ENCODE assay signal across 7 mouse cellular contexts in the genomic region with DNA sequence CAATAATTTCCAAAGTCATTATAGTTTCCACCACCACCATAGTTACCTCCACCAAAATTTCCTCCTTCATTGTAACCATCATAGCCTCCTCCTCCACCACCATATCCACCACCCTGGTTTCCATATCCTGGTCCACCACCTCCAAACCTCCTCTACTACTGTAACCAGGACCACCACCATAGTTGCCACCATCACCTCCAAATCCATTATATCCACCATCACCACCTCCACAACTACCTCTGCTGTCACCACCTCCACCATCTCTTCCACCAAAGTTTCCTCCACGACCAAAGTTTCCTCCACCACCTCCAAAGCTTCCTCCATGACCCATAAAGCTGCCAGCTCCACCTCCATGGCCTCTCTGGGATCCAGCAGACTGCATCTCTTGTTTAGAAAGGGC. TPM values are rescaled to one million over a fixed set of nuclear protein-coding genes. Genes with fewer than 3 reads are reported as not detected.
DNase-seq lines count a peak whose midpoint lies in the region; ATAC-seq and TF ChIP-seq lines count a peak whose summit lies in the region.
"Not testable (repeated sequence)": the region's sequence is repeated elsewhere in the genome, so short reads cannot be mapped to it uniquely, and the experiment has no call there.

A gene (minus strand): TSS at position 101 of the 400 bp plus-strand sequence.

- not testable (repeated sequence) for H3K36me3 ChIP-seq in forebrain, embryonic 13.5 days (ENCODE audit: poor library complexity, severe bottlenecking); hindbrain, embryonic 13.5 days; lung, embryonic 16.5 days (ENCODE audit: control insufficient read depth, insufficient read depth, low read length); neural tube, embryonic 12.5 days

- not testable (repeated sequence) for H3K4me2 ChIP-seq in forebrain, embryonic 13.5 days; hindbrain, embryonic 13.5 days; lung, embryonic 16.5 days (ENCODE audit: low read depth, low read length); neural tube, embryonic 12.5 days (replicated peaks)

- not testable (repeated sequence) for DNase-seq in heart, adult 8-10 months (ENCODE audit: low spot score); layer of hippocampus, postnatal 36 days

- ATAC-seq in forebrain, embryonic 13.5 days; hindbrain, embryonic 13.5 days (ENCODE audit: low FRiP score); lung, embryonic 16.5 days (ENCODE audit: low read depth); neural tube, embryonic 12.5 days (ENCODE audit: low FRiP score, low read depth): not testable (repeated sequence)

- not testable (repeated sequence) for TF ChIP-seq POLR2A in bone marrow macrophage, adult 2 months (IDR thresholded peaks at IDR 0.05; ENCODE audit: borderline replicate concordance, low read depth, low read length)

- 31% methylated on average over 1 of the region's 1 CpGs for WGBS in forebrain, embryonic 13.5 days
- WGBS in hindbrain, embryonic 13.5 days: 26% methylated on average over 1 of the region's 1 CpGs
- WGBS in lung, embryonic 16.5 days: 17% methylated on average over 1 of the region's 1 CpGs
- WGBS in neural tube, embryonic 12.5 days: 37% methylated on average over 1 of the region's 1 CpGs

- H3K9ac ChIP-seq in forebrain, embryonic 13.5 days; hindbrain, embryonic 13.5 days; lung, embryonic 16.5 days (ENCODE audit: low read length); neural tube, embryonic 12.5 days: not testable (repeated sequence)

- not testable (repeated sequence) for H3K9me3 ChIP-seq in forebrain, embryonic 13.5 days (replicated peaks); hindbrain, embryonic 13.5 days; lung, embryonic 16.5 days (ENCODE audit: control insufficient read depth, low read length); neural tube, embryonic 12.5 days

- not testable (repeated sequence) for TF ChIP-seq CTCF in bone marrow macrophage, adult 2 months (IDR thresholded peaks at IDR 0.05; ENCODE audit: low read depth, low read length)

- not testable (repeated sequence) for H3K4me1 ChIP-seq in bone marrow macrophage, adult 2 months (ENCODE audit: control insufficient read depth, insufficient read depth, low read length); forebrain, embryonic 13.5 days; hindbrain, embryonic 13.5 days (replicated peaks); lung, embryonic 16.5 days (replicated peaks; ENCODE audit: control insufficient read depth, insufficient read depth, low read length); neural tube, embryonic 12.5 days

- H3K4me3 ChIP-seq in bone marrow macrophage, adult 2 months (ENCODE audit: insufficient read depth, low read length); forebrain, embryonic 13.5 days; hindbrain, embryonic 13.5 days; lung, embryonic 16.5 days (ENCODE audit: low read length); neural tube, embryonic 12.5 days: not testable (repeated sequence)

- not testable (repeated sequence) for H3K27ac ChIP-seq in bone marrow macrophage, adult 2 months (ENCODE audit: insufficient read depth, low read depth, low read length); forebrain, embryonic 13.5 days; hindbrain, embryonic 13.5 days; lung, embryonic 16.5 days (ENCODE audit: low read length); neural tube, embryonic 12.5 days

- H3K27me3 ChIP-seq in forebrain, embryonic 13.5 days; hindbrain, embryonic 13.5 days; lung, embryonic 16.5 days (ENCODE audit: control insufficient read depth, insufficient read depth, low read depth, low read length); neural tube, embryonic 12.5 days (replicated peaks): not testable (repeated sequence)

RNA-seq across cellular contexts. Expression of the gene that starts here (rescaled TPM):
- polyA plus RNA-seq in bone marrow macrophage, adult 2 months (2012; ENCODE audit: insufficient read depth, insufficient read length, missing spikeins): 26.2 and 27.3 TPM in 2 replicates
- polyA plus RNA-seq in forebrain, embryonic 13.5 days (2015; fragmentation: Nextera tagmentation; extraction: Ambion mirVana): 17.7 and 18.3 TPM in 2 replicates
- 10 to 100 TPM; 25.3 to 36.9 (median 31.0) TPM for total RNA-seq in heart, adult 8-10 months (2022)
- 14.0 and 14.7 TPM in 2 replicates for polyA plus RNA-seq in hindbrain, embryonic 13.5 days (2015; fragmentation: Nextera tagmentation; extraction: Ambion mirVana)
- total RNA-seq in layer of hippocampus, postnatal 36 days (2021): 10 to 100 TPM; 88.1 to 92.4 TPM
- 11.5 and 11.6 TPM in 2 replicates for polyA plus RNA-seq in lung, embryonic 16.5 days (2015; fragmentation: Nextera tagmentation; extraction: Ambion mirVana)
- polyA plus RNA-seq in neural tube, embryonic 12.5 days (2016; fragmentation: Nextera tagmentation; extraction: Ambion mirVana): 14.4 and 14.5 TPM in 2 replicates
